Comparison of ENCODE assay signal across 30 mouse cellular contexts in genomic region chr15:82161965-82162600, GRCm38 (mm10). TPM values are rescaled to one million over a fixed set of nuclear protein-coding genes. Genes with fewer than 3 reads are reported as not detected.
A peak's percentile ranks its signal among the peaks of the same experiment; 100 is the strongest.
DNase-seq lines count a peak whose midpoint lies in the region; ATAC-seq and TF ChIP-seq lines count a peak whose summit lies in the region.
"Had no signal": no experiment of that assay in that cellular context is flagged by ENCODE, and none has a peak within 500 bp of the region (broad histone marks: within the 10 kb centered on the region; RNA-seq: fewer than 3 reads in every experiment).

No protein-coding gene starts in this region.

- H3K4me1 ChIP-seq in heart, embryonic 16.5 days (ENCODE audit: control insufficient read depth, insufficient read depth, low read length), result peaks cover 49% of the 10 kb centered on the region
- peaks cover 60% of the 10 kb centered on the region for H3K4me1 ChIP-seq in thymus, adult 2 months (replicated peaks; ENCODE audit: control insufficient read depth, insufficient read depth, low read length)
- H3K4me1 ChIP-seq in CH12.LX (ENCODE audit: control insufficient read depth in 1 of 2, insufficient read depth in 2 of 2), result peaks cover 22 to 81% of the 10 kb centered on the region in 2 experiments
- H3K4me1 ChIP-seq in small intestine, adult 2 months (ENCODE audit: control insufficient read depth, insufficient read depth, insufficient read length, low read length), result peaks cover 38% of the 10 kb centered on the region
- peaks cover 39% of the 10 kb centered on the region for H3K4me1 ChIP-seq in hindbrain, embryonic 16.5 days (ENCODE audit: control insufficient read depth, insufficient read depth, low read depth, low read length)

- TF ChIP-seq POLR2A in thymus, adult 2 months (IDR thresholded peaks at IDR 0.05; ENCODE audit: control insufficient read depth, extremely low read depth, insufficient read depth, low read length, poor library complexity), result no peak
- TF ChIP-seq POLR2A in CH12.LX (IDR thresholded peaks at IDR 0.05; ENCODE audit: low read depth, low read length), result peak; percentile 16; the same call in 1 of the 2 replicates
- no peak for TF ChIP-seq POLR2A in small intestine, adult 2 months (IDR thresholded peaks at IDR 0.05; ENCODE audit: low read depth, low read length)

- intact Hi-C loops in heart, postnatal 10 days (cut with DNase I), result no loop called here

- TF ChIP-seq EP300 in CH12.LX (IDR thresholded peaks at IDR 0.05; ENCODE audit: low read length), result no peak; the same call in 1 of the 2 replicates

- no peak for DNase-seq in heart, postnatal 10 days
- peak; percentile 46 for DNase-seq in thymus, adult 2 months
- DNase-seq in thymus, postnatal 36 days, result no peak
- no peak for DNase-seq in CH12.LX (ENCODE audit: extremely low read depth)
- DNase-seq in layer of hippocampus, postnatal 36 days, result no peak
- DNase-seq: adrenal gland, postnatal 25 days; B cell, adult 2 months; cerebellum, adult 11-12 months; cerebellum, adult 9-11 months; embryo, embryonic 11 days; heart, postnatal 36 days; kidney, adult 9 months; kidney, postnatal 14 days; left cerebral cortex, postnatal 4 days; midbrain, embryonic 14.5 days; retina, postnatal 1 day; right cerebral cortex, postnatal 14 days had no signal

- in situ Hi-C loops in CH12.LX (cut with MboI; ENCODE audit: low pct_ligation_motif_present, low pct_unique_long_range_greater_than_20kb, low sequenced_read_pairs), result no loop called here

- H3K9me3 ChIP-seq in heart, embryonic 16.5 days (replicated peaks; ENCODE audit: control insufficient read depth, low read length), result no peaks in the 10 kb centered on the region
- no peaks in the 10 kb centered on the region for H3K9me3 ChIP-seq in CH12.LX (replicated peaks; ENCODE audit: low read length)
- H3K9me3 ChIP-seq in hindbrain, embryonic 16.5 days (ENCODE audit: control insufficient read depth, low read length), result no peaks in the 10 kb centered on the region
- H3K9me3 ChIP-seq: embryonic facial prominence, embryonic 13.5 days; hindbrain, embryonic 12.5 days; neural tube, embryonic 15.5 days had no signal

- H3K4me2 ChIP-seq in heart, embryonic 16.5 days (ENCODE audit: low read depth, low read length), result no peak overlapping the region
- peak overlapping the region; percentile 97 for H3K4me2 ChIP-seq in CH12.LX (ENCODE audit: insufficient read depth, low read depth, poor library complexity, severe bottlenecking)
- no peak overlapping the region for H3K4me2 ChIP-seq in hindbrain, embryonic 16.5 days (ENCODE audit: low read length)
- H3K4me2 ChIP-seq: embryonic facial prominence, embryonic 13.5 days; hindbrain, embryonic 12.5 days; neural tube, embryonic 15.5 days had no signal

- 87% methylated on average over 12 of the region's 12 CpGs for whole genome bisulfite sequencing in heart, embryonic 16.5 days
- WGBS in thymus, adult 2 months, result 24% methylated on average over 12 of the region's 12 CpGs
- 82% methylated on average over 12 of the region's 12 CpGs for WGBS in small intestine, adult 2 months
- WGBS in hindbrain, embryonic 16.5 days, result 87% methylated on average over 12 of the region's 12 CpGs

- peak overlapping the region; percentile 72; the same call in 1 of the 2 replicates for H3K27ac ChIP-seq in heart, embryonic 16.5 days (ENCODE audit: low read length)
- peak overlapping the region; percentile 89 for H3K27ac ChIP-seq in thymus, adult 2 months (ENCODE audit: control insufficient read depth, insufficient read depth, low read length)
- H3K27ac ChIP-seq in CH12.LX (ENCODE audit: insufficient read depth, low read depth), result peak overlapping the region; percentile 95
- H3K27ac ChIP-seq in small intestine, adult 2 months (ENCODE audit: insufficient read depth, low read depth, low read length), result peak overlapping the region; percentile 7; the same call in 1 of the 2 replicates
- H3K27ac ChIP-seq in hindbrain, embryonic 16.5 days (ENCODE audit: low read depth, low read length), result no peak overlapping the region
- H3K27ac ChIP-seq: hindbrain, embryonic 12.5 days; left cerebral cortex, adult 2 months; macrophage; neural tube, embryonic 15.5 days had no signal

- H3K36me3 ChIP-seq in heart, embryonic 16.5 days (ENCODE audit: control insufficient read depth, insufficient read depth), result no peaks in the 10 kb centered on the region
- H3K36me3 ChIP-seq in thymus, adult 2 months (ENCODE audit: control insufficient read depth, insufficient read depth, low read length), result no peaks in the 10 kb centered on the region
- H3K36me3 ChIP-seq in CH12.LX (replicated peaks in 1 of 2; ENCODE audit: control insufficient read depth in 1 of 2, insufficient read depth in 1 of 2, low read length in 1 of 2), result peaks cover 2 to 23% of the 10 kb centered on the region in 2 experiments
- no peaks in the 10 kb centered on the region; the same call in 1 of the 2 replicates for H3K36me3 ChIP-seq in small intestine, adult 2 months (ENCODE audit: control insufficient read depth, insufficient read depth, low read length)
- no peaks in the 10 kb centered on the region for H3K36me3 ChIP-seq in hindbrain, embryonic 16.5 days (ENCODE audit: control insufficient read depth, insufficient read depth, low read length)
- H3K36me3 ChIP-seq: embryonic facial prominence, embryonic 13.5 days; neural tube, embryonic 15.5 days had no signal

- peaks cover 79% of the 10 kb centered on the region for H3K79me2 ChIP-seq in CH12.LX (replicated peaks; ENCODE audit: control insufficient read depth, extremely low read depth, insufficient read depth, poor library complexity, severe bottlenecking)

- no peak for TF ChIP-seq CTCF in thymus, adult 2 months (IDR thresholded peaks at IDR 0.05; ENCODE audit: borderline replicate concordance, control insufficient read depth, extremely low read depth, insufficient read depth, low read length, poor library complexity)
- TF ChIP-seq CTCF in CH12.LX (conservative IDR thresholded peaks at IDR 0.05 in 1 of 2, IDR thresholded peaks at IDR 0.05 in 1 of 2; ENCODE audit: low read depth in 2 of 2, low read length in 2 of 2), result no peak
- TF ChIP-seq CTCF in small intestine, adult 2 months (IDR thresholded peaks at IDR 0.05; ENCODE audit: extremely low read depth, insufficient read length, insufficient replicate concordance, low read depth, low read length), result no peak

- no peak overlapping the region for H3K4me3 ChIP-seq in heart, embryonic 16.5 days (ENCODE audit: low read length)
- H3K4me3 ChIP-seq in thymus, adult 2 months (ENCODE audit: control insufficient read depth, insufficient read depth, low read length), result no peak overlapping the region
- peak overlapping the region; percentile 35 to 58 (median 45) for H3K4me3 ChIP-seq in CH12.LX (replicated peaks in 1 of 3; ENCODE audit: low read depth in 2 of 3, low read length in 2 of 3, poor library complexity in 1 of 3)
- no peak overlapping the region for H3K4me3 ChIP-seq in small intestine, adult 2 months (ENCODE audit: low read depth, low read length)
- no peak overlapping the region for H3K4me3 ChIP-seq in hindbrain, embryonic 16.5 days (ENCODE audit: low read length)
- H3K4me3 ChIP-seq: embryonic facial prominence, embryonic 13.5 days; erythroblast, embryonic 14.5 days; hindbrain, embryonic 12.5 days; left cerebral cortex, adult 2 months; neural tube, embryonic 15.5 days had no signal

- no peak overlapping the region for H3K9ac ChIP-seq in heart, embryonic 16.5 days (ENCODE audit: low read length)
- H3K9ac ChIP-seq in CH12.LX (ENCODE audit: insufficient read depth, low read depth), result peak overlapping the region; percentile 65
- H3K9ac ChIP-seq in hindbrain, embryonic 16.5 days (ENCODE audit: low read depth, low read length), result no peak overlapping the region
- H3K9ac ChIP-seq: embryonic facial prominence, embryonic 13.5 days; hindbrain, embryonic 12.5 days; neural tube, embryonic 15.5 days had no signal

- ATAC-seq in heart, embryonic 16.5 days (replicated peaks; ENCODE audit: extremely low read depth, insufficient read depth, low FRiP score), result no peak
- no peak for ATAC-seq in hindbrain, embryonic 16.5 days
- ATAC-seq: forebrain, embryonic 16.5 days; intestine, postnatal 0 days had no signal

- H3K27me3 ChIP-seq in heart, embryonic 16.5 days (ENCODE audit: control insufficient read depth, insufficient read depth, low read length), result no peaks in the 10 kb centered on the region
- H3K27me3 ChIP-seq in thymus, adult 2 months (ENCODE audit: control insufficient read depth, insufficient read depth, low read length), result no peaks in the 10 kb centered on the region
- no peaks in the 10 kb centered on the region for H3K27me3 ChIP-seq in CH12.LX (replicated peaks)
- no peaks in the 10 kb centered on the region for H3K27me3 ChIP-seq in small intestine, adult 2 months (ENCODE audit: control insufficient read depth, insufficient read depth, low read length)
- no peaks in the 10 kb centered on the region for H3K27me3 ChIP-seq in hindbrain, embryonic 16.5 days (replicated peaks; ENCODE audit: control insufficient read depth, insufficient read depth, low read length)
- H3K27me3 ChIP-seq: embryonic facial prominence, embryonic 13.5 days; hindbrain, embryonic 12.5 days; neural tube, embryonic 15.5 days had no signal

- dilution Hi-C loops in CH12.LX (cut with MboI; ENCODE audit: extremely low pct_ligation_motif_present, extremely low pct_unique_long_range_greater_than_20kb, low sequenced_read_pairs), result no loop called here

- TF ChIP-seq RAD21 in CH12.LX (IDR thresholded peaks at IDR 0.05; ENCODE audit: low read depth, low read length), result no peak

RNA-seq across cellular contexts. Expression of gene Srebf2, which starts 15.1 kb away (rescaled TPM):
- polyA plus RNA-seq in heart, embryonic 16.5 days (2015; fragmentation: Nextera tagmentation; extraction: Ambion mirVana), result 91.6 and 92.0 TPM in 2 replicates
- total RNA-seq in heart, postnatal 10 days (2021), result 10 to 100 TPM; 35.1 to 38.8 TPM
- 410 and 478 TPM in 2 replicates for polyA plus RNA-seq in thymus, adult 2 months (2012; rRNA removed)
- 130 and 159 TPM in 2 replicates for total RNA-seq in CH12.LX (2012; rRNA removed)
- total RNA-seq in CH12.LX (2014; rRNA removed), result 77.6 and 94.3 TPM in 2 replicates
- polyA plus RNA-seq in CH12.LX (2012; ENCODE audit: insufficient read length, low read depth), result 214 and 253 TPM in 2 replicates
- 144 and 240 TPM in 2 replicates for polyA plus RNA-seq in small intestine, adult 2 months (2012; rRNA removed)
- 100 to 1,000 TPM; 156 to 167 TPM for total RNA-seq in layer of hippocampus, postnatal 36 days (2021)
- 179 and 196 TPM in 2 replicates for polyA plus RNA-seq in hindbrain, embryonic 16.5 days (2015; fragmentation: Nextera tagmentation; extraction: Ambion mirVana)

RNA-seq across cellular contexts. Expression of gene Ccdc134, which starts 34.4 kb away (rescaled TPM):
- 9.9 and 11.7 TPM in 2 replicates for polyA plus RNA-seq in heart, embryonic 16.5 days (2015; fragmentation: Nextera tagmentation; extraction: Ambion mirVana)
- total RNA-seq in heart, postnatal 10 days (2021), result 1 to 10 TPM; 5.1 to 5.5 TPM
- 33.1 and 39.4 TPM in 2 replicates for polyA plus RNA-seq in thymus, adult 2 months (2012; rRNA removed)
- total RNA-seq in CH12.LX (2012; rRNA removed) (37.1 and 48.8 TPM in 2 replicates), CH12.LX (2014; rRNA removed) (35.1 and 35.7 TPM in 2 replicates)
- polyA plus RNA-seq in CH12.LX (2012; ENCODE audit: insufficient read length, low read depth), result 42.9 and 43.6 TPM in 2 replicates
- polyA plus RNA-seq in small intestine, adult 2 months (2012; rRNA removed), result 5.6 and 6.9 TPM in 2 replicates
- total RNA-seq in layer of hippocampus, postnatal 36 days (2021), result 10 to 100 TPM; 11.5 to 15.3 TPM
- polyA plus RNA-seq in hindbrain, embryonic 16.5 days (2015; fragmentation: Nextera tagmentation; extraction: Ambion mirVana), result 10.6 and 11.9 TPM in 2 replicates

RNA-seq across cellular contexts. Expression of gene Shisa8, which starts 50.5 kb away (rescaled TPM):
- 0.15 and 0.32 TPM in 2 replicates for polyA plus RNA-seq in heart, embryonic 16.5 days (2015; fragmentation: Nextera tagmentation; extraction: Ambion mirVana)
- under 1 TPM in 1 of 2 experiments, not detected in 1; 0.36 TPM for total RNA-seq in heart, postnatal 10 days (2021)
- 0.93 and 1.1 TPM in 2 replicates for polyA plus RNA-seq in thymus, adult 2 months (2012; rRNA removed)
- total RNA-seq in CH12.LX (2012; rRNA removed), result 152 and 159 TPM in 2 replicates
- 94.6 and 103 TPM in 2 replicates for total RNA-seq in CH12.LX (2014; rRNA removed)
- 64.2 and 83.4 TPM in 2 replicates for polyA plus RNA-seq in CH12.LX (2012; ENCODE audit: insufficient read length, low read depth)
- 0.38 and 2.6 TPM in 2 replicates for polyA plus RNA-seq in small intestine, adult 2 months (2012; rRNA removed)
- under 1 TPM; 0.72 to 0.76 TPM for total RNA-seq in layer of hippocampus, postnatal 36 days (2021)
- 3.4 and 4.2 TPM in 2 replicates for polyA plus RNA-seq in hindbrain, embryonic 16.5 days (2015; fragmentation: Nextera tagmentation; extraction: Ambion mirVana)
- total RNA-seq: gastrocnemius, adult 8-10 months; monocyte, adult 5-6 weeks had no signal
- polyA plus RNA-seq: intestine, postnatal 0 days; macrophage had no signal

Comparison
In these comparisons a context has a peak if more than half of its experiments do, and no peak if none do; other contexts are left out.
1. H3K4me3 ChIP-seq: peak in CH12.LX (3 of 3); none in heart, embryonic 16.5 days (single experiment), thymus, adult 2 months (single experiment), small intestine, adult 2 months (single experiment) and hindbrain, embryonic 16.5 days (single experiment).
2. RNA of gene Shisa8, which starts 50.5 kb away (polyA plus RNA-seq): 64.2 to 83.4 TPM in CH12.LX; 3.4 to 4.2 TPM in hindbrain, embryonic 16.5 days, 0.38 to 2.6 TPM in small intestine, adult 2 months, 0.93 to 1.1 TPM in thymus, adult 2 months and 0.15 to 0.32 TPM in heart, embryonic 16.5 days; every median in the first group is over 10 times any median in the second.